Mouse (Mus musculus): Measurements from ENCODE around the gene Cela3a. TPM values are rescaled to one million over a fixed set of nuclear protein-coding genes. Genes with fewer than 3 reads are reported as not detected.

Cela3a gene
- total and polyA plus RNA-seq, 2 experiments from 2014 or later = not detected

GRCm38 (mm10) chr4:137380702-137381605 is 28.6 kb downstream of the Cela3a start:
- Histone ChIP-seq H3K9me3 (ENCODE audit: low read length) (no peaks in the 10 kb centered on the region), H3K36me3 (ENCODE audit: insufficient read depth) (no peaks in the 10 kb centered on the region), H3K27me3 (ENCODE audit: insufficient read depth, low read length) (no peaks in the 10 kb centered on the region), H3K27ac (ENCODE audit: low read depth, low read length) (no peak overlapping the region), H3K4me3 (ENCODE audit: low read depth, low read length) (no peak overlapping the region), H3K9ac (no peak overlapping the region), H3K4me2 (ENCODE audit: low read depth) (no peak overlapping the region), H3K4me1 (ENCODE audit: insufficient read depth) (no peaks in the 10 kb centered on the region)
- 38% methylated on average over 14 of the region's 16 CpGs for WGBS
- ATAC-seq (no peak), DNase-seq (no peak)
- no peak for TF ChIP-seq CTCF (IDR thresholded peaks at IDR 0.05; ENCODE audit: low read depth)

- no peak for TF ChIP-seq CTCF (IDR thresholded peaks at IDR 0.05; ENCODE audit: low read depth)
- Histone ChIP-seq H3K4me2 (ENCODE audit: low read depth) (no peak overlapping the region), H3K9ac (no peak overlapping the region), H3K9me3 (ENCODE audit: low read length) (no peaks in the 10 kb centered on the region), H3K4me3 (ENCODE audit: low read depth, low read length) (no peak overlapping the region), H3K4me1 (ENCODE audit: insufficient read depth) (no peaks in the 10 kb centered on the region), H3K27me3 (ENCODE audit: insufficient read depth, low read length) (no peaks in the 10 kb centered on the region), H3K36me3 (ENCODE audit: insufficient read depth) (no peaks in the 10 kb centered on the region), H3K27ac (ENCODE audit: low read depth, low read length) (no peak overlapping the region)
- DNase-seq = no peak
- ATAC-seq = no peak
- WGBS = 91% methylated on average over 10 of the region's 10 CpGs
Observed at GRCm38 (mm10) chr4:137379713-137380255, 29.8 kb downstream of the Cela3a start.

DNA sequence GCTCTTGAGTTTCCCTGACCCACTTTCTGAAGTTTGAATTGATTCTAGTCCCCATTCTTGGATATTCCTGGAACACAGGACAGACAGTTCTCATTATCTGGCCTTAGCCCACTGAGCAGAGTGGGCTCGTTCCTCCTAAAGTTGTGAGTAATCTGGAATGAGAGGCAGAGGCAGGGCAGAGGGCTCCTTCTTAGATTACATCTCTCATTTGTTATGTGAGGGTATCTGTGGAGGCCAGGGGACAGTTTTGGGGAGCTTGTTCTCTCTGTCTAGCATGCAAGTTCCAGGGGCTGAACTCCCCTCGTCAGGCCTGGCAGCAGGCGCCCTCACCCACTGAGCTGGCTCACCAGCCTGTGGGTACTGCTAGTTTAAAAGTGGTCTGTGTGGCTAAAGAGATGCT is 30.5 kb downstream of the Cela3a start:
- H3K36me3 ChIP-seq (ENCODE audit: insufficient read depth) = no peaks in the 10 kb centered on the region
- no peak for DNase-seq
- H3K4me1 ChIP-seq (ENCODE audit: insufficient read depth) = no peaks in the 10 kb centered on the region
- H3K4me3 ChIP-seq (ENCODE audit: low read depth, low read length) = no peak overlapping the region
- no peaks in the 10 kb centered on the region for H3K27me3 ChIP-seq (ENCODE audit: insufficient read depth, low read length)
- no peak for TF ChIP-seq CTCF (IDR thresholded peaks at IDR 0.05; ENCODE audit: low read depth)
- no peak overlapping the region for H3K4me2 ChIP-seq (ENCODE audit: low read depth)
- WGBS = 82% methylated on average over 3 of the region's 3 CpGs
- no peaks in the 10 kb centered on the region for H3K9me3 ChIP-seq (ENCODE audit: low read length)
- no peak for ATAC-seq
- no peak overlapping the region for H3K9ac ChIP-seq
- H3K27ac ChIP-seq (ENCODE audit: low read depth, low read length) = no peak overlapping the region

GRCm38 (mm10) chr4:137377526-137378304 is 31.9 kb downstream of the Cela3a start:
- 80% methylated on average over 4 of the region's 4 CpGs for WGBS
- Histone ChIP-seq H3K27ac (ENCODE audit: low read depth, low read length) (no peak overlapping the region), H3K9ac (no peak overlapping the region), H3K9me3 (ENCODE audit: low read length) (no peaks in the 10 kb centered on the region), H3K36me3 (ENCODE audit: insufficient read depth) (no peaks in the 10 kb centered on the region), H3K4me3 (ENCODE audit: low read depth, low read length) (no peak overlapping the region), H3K4me1 (ENCODE audit: insufficient read depth) (no peaks in the 10 kb centered on the region), H3K4me2 (ENCODE audit: low read depth) (no peak overlapping the region), H3K27me3 (ENCODE audit: insufficient read depth, low read length) (no peaks in the 10 kb centered on the region)
- no peak for DNase-seq
- ATAC-seq = no peak
- TF ChIP-seq CTCF (IDR thresholded peaks at IDR 0.05; ENCODE audit: low read depth) = no peak

- TF ChIP-seq CTCF (IDR thresholded peaks at IDR 0.05; ENCODE audit: low read depth) = no peak
- Histone ChIP-seq H3K9me3 (ENCODE audit: low read length) (no peaks in the 10 kb centered on the region), H3K36me3 (ENCODE audit: insufficient read depth) (no peaks in the 10 kb centered on the region), H3K4me1 (ENCODE audit: insufficient read depth) (no peaks in the 10 kb centered on the region), H3K4me3 (ENCODE audit: low read depth, low read length) (no peak overlapping the region), H3K27me3 (ENCODE audit: insufficient read depth, low read length) (no peaks in the 10 kb centered on the region), H3K4me2 (ENCODE audit: low read depth) (no peak overlapping the region), H3K27ac (ENCODE audit: low read depth, low read length) (no peak overlapping the region), H3K9ac (no peak overlapping the region)
- ATAC-seq = no peak
- 51% methylated on average over 2 of the region's 2 CpGs for WGBS
- no peak for DNase-seq
Observed at GRCm38 (mm10) chr4:137376778-137377177, 32.8 kb downstream of the Cela3a start.

DNA sequence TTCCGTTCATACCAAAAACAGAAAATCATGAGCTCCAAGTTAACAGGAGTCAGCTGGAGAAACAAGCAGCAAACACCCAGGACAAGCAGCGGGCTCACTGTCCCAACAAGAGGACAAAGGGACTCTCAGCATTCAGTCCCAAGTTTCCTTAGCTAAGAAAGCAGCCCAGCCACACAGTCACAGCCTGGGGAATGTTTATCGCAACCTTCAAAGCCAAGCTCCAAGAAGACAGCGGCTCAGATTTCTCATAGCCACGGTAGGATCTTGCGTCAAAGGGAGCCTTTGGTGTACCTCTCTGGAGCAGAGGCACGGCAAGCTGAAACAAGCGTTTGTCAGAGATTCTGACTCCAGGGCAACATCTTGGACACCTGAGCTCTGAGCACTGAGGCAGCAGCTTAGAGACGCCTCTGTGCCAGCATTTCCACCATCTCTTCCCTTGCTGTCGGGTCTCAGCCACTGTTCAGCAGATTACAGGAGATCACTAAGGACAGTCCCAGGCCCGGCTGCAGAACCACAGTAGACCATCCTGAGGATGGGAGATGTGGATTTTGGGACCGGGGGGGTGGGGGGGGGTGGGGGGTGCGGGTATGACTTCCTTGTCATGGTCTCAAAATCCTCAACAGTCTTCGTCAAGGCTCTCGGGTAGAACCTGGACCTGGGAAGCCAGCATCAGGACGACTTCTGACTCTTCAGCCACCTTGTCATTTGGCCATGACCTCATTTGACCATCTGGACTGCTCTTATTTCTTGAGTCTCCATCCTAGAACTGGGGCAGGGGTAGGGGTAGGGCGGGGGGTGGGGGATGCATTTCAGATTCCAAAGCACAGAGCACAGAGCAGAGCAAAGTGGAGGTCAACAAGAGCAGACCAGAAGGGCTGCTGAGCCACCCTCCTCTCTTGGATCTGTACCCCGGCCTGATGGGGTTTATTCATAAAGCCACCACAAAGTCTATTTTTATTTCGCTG is 34.0 kb downstream of the Cela3a start:
- H3K27ac ChIP-seq (ENCODE audit: low read depth, low read length) = no peak overlapping the region
- WGBS = 55% methylated on average over 19 of the region's 19 CpGs

More for the DNA sequence above, 34.0 kb downstream of the Cela3a start:
- Histone ChIP-seq H3K9me3 (ENCODE audit: low read length) (no peaks in the 10 kb centered on the region), H3K4me2 (ENCODE audit: low read depth) (no peak overlapping the region), H3K36me3 (ENCODE audit: insufficient read depth) (no peaks in the 10 kb centered on the region), H3K4me3 (ENCODE audit: low read depth, low read length) (no peak overlapping the region), H3K4me1 (ENCODE audit: insufficient read depth) (no peaks in the 10 kb centered on the region), H3K9ac (no peak overlapping the region), H3K27me3 (ENCODE audit: insufficient read depth, low read length) (no peaks in the 10 kb centered on the region)
- ATAC-seq (no peak), DNase-seq (no peak)
- TF ChIP-seq CTCF (IDR thresholded peaks at IDR 0.05; ENCODE audit: low read depth) = no peak
